Mouse (Mus musculus) CH12.LX (cell line): ENCODE results near the gene Pxn. TPM values are rescaled to one million over a fixed set of nuclear protein-coding genes. Genes with fewer than 3 reads are reported as not detected.

Experiments used
- DNase-seq: peaks from one replicate; pipeline ENCODE4 v3.0.0-alpha.2; 2013; ENCODE audit errors: extremely low read depth
- H3K27ac ChIP-seq: 2 replicates; pipeline ENCODE4 v1.5.1; 2012; ENCODE audit warnings: low read depth, mild to moderate bottlenecking, control low read depth, moderate library complexity; ENCODE audit not compliant: insufficient read depth
- H3K27me3 ChIP-seq: replicated peaks from 2 replicates; pipeline ENCODE3; 2012; ENCODE audit warnings: inconsistent platforms
- H3K36me3 ChIP-seq, 2 experiments: replicated peaks in 1 of 2; 2 replicates each; pipeline versions ENCODE3 to v1.6.1; 2012; ENCODE audit warnings: inconsistent platforms in 1 of 2, low read length in 1 of 2, mild to moderate bottlenecking in 1 of 2, mixed read lengths in 1 of 2, moderate library complexity in 1 of 2; ENCODE audit not compliant: control insufficient read depth in 1 of 2, insufficient read depth in 1 of 2
- H3K4me1 ChIP-seq, 2 experiments: 2 replicates each; pipeline ENCODE4 v1.6.1; 2012; ENCODE audit warnings: inconsistent platforms in 1 of 2, moderate library complexity in 1 of 2; ENCODE audit not compliant: insufficient read depth in 2 of 2, control insufficient read depth in 1 of 2
- H3K4me2 ChIP-seq: 2 replicates; pipeline ENCODE4 v1.6.1; 2012; ENCODE audit warnings: low read depth, mild to moderate bottlenecking, control low read depth; ENCODE audit not compliant: poor library complexity, insufficient read depth, severe bottlenecking
- H3K4me3 ChIP-seq, 3 experiments: fragments of 150-350 bp in 1 of 3; sonication (generic) in 1 of 3; replicated peaks in 1 of 3; 2 replicates each; pipeline versions ENCODE3 to v1.5.1; 2011 to 2012; ENCODE audit warnings: low read depth in 2 of 3, low read length in 2 of 3, mild to moderate bottlenecking in 2 of 3, moderate library complexity in 2 of 3, control low read depth in 1 of 3, improper control_type of control experiment in 1 of 3, inconsistent platforms in 1 of 3, mixed read lengths in 1 of 3; ENCODE audit not compliant: poor library complexity in 1 of 3
- H3K79me2 ChIP-seq: replicated peaks from 2 replicates; pipeline ENCODE4 v1.6.1; 2012; ENCODE audit warnings: mild to moderate bottlenecking, moderate library complexity; ENCODE audit not compliant: control insufficient read depth, poor library complexity, insufficient read depth, severe bottlenecking; ENCODE audit errors: extremely low read depth
- H3K9ac ChIP-seq: 2 replicates; pipeline ENCODE4 v1.6.1; 2012; ENCODE audit warnings: low read depth, mild to moderate bottlenecking, control low read depth, moderate library complexity; ENCODE audit not compliant: insufficient read depth
- H3K9me3 ChIP-seq: replicated peaks from 2 replicates; pipeline ENCODE3; 2012; ENCODE audit warnings: low read length, inconsistent platforms, mixed read lengths
- BHLHE40 ChIP-seq: IDR thresholded peaks from 2 replicates; pipeline ENCODE4 v1.6.1; 2011; ENCODE audit warnings: mild to moderate bottlenecking, low read depth, low read length, improper control_type of control experiment
- CTCF ChIP-seq, 2 experiments: IDR thresholded peaks in 1 of 2; conservative IDR thresholded peaks in 1 of 2; 2 replicates each; pipeline ENCODE4 v1.5.1; 2011 to 2012; ENCODE audit warnings: low read depth in 2 of 2, low read length in 2 of 2, improper control_type of control experiment in 1 of 2, inconsistent platforms in 1 of 2, mild to moderate bottlenecking in 1 of 2, moderate library complexity in 1 of 2
- E2F4 ChIP-seq: IDR thresholded peaks from 2 replicates; pipeline ENCODE4 v1.6.1; 2011; ENCODE audit warnings: low read depth, low read length, improper control_type of control experiment; ENCODE audit not compliant: insufficient replicate concordance
- ELF1 ChIP-seq: IDR thresholded peaks from 2 replicates; pipeline ENCODE4 v1.6.1; 2014; ENCODE audit warnings: low read depth, mild to moderate bottlenecking, inconsistent platforms, low read length, improper control_type of control experiment
- EP300 ChIP-seq: IDR thresholded peaks from 2 replicates; pipeline ENCODE4 v1.6.1; 2011; ENCODE audit warnings: low read length, improper control_type of control experiment
- GABPA ChIP-seq: IDR thresholded peaks from 2 replicates; pipeline ENCODE4 v1.6.1; 2012; ENCODE audit warnings: low read depth, low read length, improper control_type of control experiment, inconsistent platforms; ENCODE audit not compliant: insufficient replicate concordance
- HCFC1 ChIP-seq: IDR thresholded peaks from 2 replicates; pipeline ENCODE4 v1.6.1; 2012; ENCODE audit warnings: low read depth, mild to moderate bottlenecking, inconsistent platforms, low read length, improper control_type of control experiment
- IRF4 ChIP-seq: IDR thresholded peaks from 2 replicates; pipeline ENCODE4 v1.6.1; 2014; ENCODE audit warnings: low read depth, mild to moderate bottlenecking, inconsistent platforms, low read length, improper control_type of control experiment
- JUN ChIP-seq: IDR thresholded peaks from 2 replicates; pipeline ENCODE4 v1.6.1; 2011; ENCODE audit warnings: low read depth, mild to moderate bottlenecking, low read length, improper control_type of control experiment, moderate library complexity; ENCODE audit not compliant: insufficient read depth
- JUND ChIP-seq: conservative IDR thresholded peaks from 2 replicates; pipeline ENCODE4 v1.6.1; 2011; ENCODE audit warnings: low read depth, low read length, improper control_type of control experiment
- KAT2A ChIP-seq: IDR thresholded peaks from 2 replicates; pipeline ENCODE4 v1.6.1; 2012; ENCODE audit warnings: low read length, improper control_type of control experiment, inconsistent platforms; ENCODE audit not compliant: insufficient replicate concordance
- MAX ChIP-seq: IDR thresholded peaks from 2 replicates; pipeline ENCODE4 v1.6.1; 2011; ENCODE audit warnings: low read length, improper control_type of control experiment
- MYC ChIP-seq: IDR thresholded peaks from 2 replicates; pipeline ENCODE4 v1.6.1; 2011; ENCODE audit warnings: low read depth, mild to moderate bottlenecking, improper control_type of control experiment, low read length
- PAX5 ChIP-seq: IDR thresholded peaks from 2 replicates; pipeline ENCODE4 v1.6.1; 2012; ENCODE audit warnings: low read length, inconsistent platforms, mixed read lengths
- POLR2A ChIP-seq: IDR thresholded peaks from 2 replicates; pipeline ENCODE4 v1.6.1; 2011; ENCODE audit warnings: low read depth, mild to moderate bottlenecking, improper control_type of control experiment, low read length
- RAD21 ChIP-seq: IDR thresholded peaks from 2 replicates; pipeline ENCODE4 v1.6.1; 2011; ENCODE audit warnings: low read depth, mild to moderate bottlenecking, low read length, improper control_type of control experiment, moderate library complexity
- RCOR1 ChIP-seq: conservative IDR thresholded peaks from 2 replicates; pipeline ENCODE4 v1.6.1; 2012; ENCODE audit warnings: low read depth, mild to moderate bottlenecking, inconsistent platforms, low read length, improper control_type of control experiment
- SIN3A ChIP-seq: IDR thresholded peaks from 2 replicates; pipeline ENCODE4 v1.6.1; 2012; ENCODE audit warnings: low read length, improper control_type of control experiment, inconsistent platforms
- TBP ChIP-seq: conservative IDR thresholded peaks from 2 replicates; pipeline ENCODE4 v1.6.1; 2011; ENCODE audit warnings: low read depth, low read length, improper control_type of control experiment
- TCF12 ChIP-seq: IDR thresholded peaks from 2 replicates; pipeline ENCODE4 v1.6.1; 2014; ENCODE audit warnings: low read depth, mild to moderate bottlenecking, inconsistent platforms, low read length, improper control_type of control experiment
- USF2 ChIP-seq: conservative IDR thresholded peaks from 2 replicates; pipeline ENCODE4 v1.6.1; 2011; ENCODE audit warnings: low read depth, low read length, improper control_type of control experiment
- ZMIZ1 ChIP-seq: IDR thresholded peaks from 2 replicates; pipeline ENCODE4 v1.6.1; 2012; ENCODE audit warnings: low read depth, mild to moderate bottlenecking, inconsistent platforms, low read length, improper control_type of control experiment
- dilution Hi-C: fragments of 300-500 bp; cut with MboI; formaldehyde crosslinking; loops from 2 replicates; pipeline ENCODE4 v1.14.3; 2020; ENCODE audit warnings: low sequenced_read_pairs; ENCODE audit not compliant: extremely low pct_unique_long_range_greater_than_20kb, extremely low pct_ligation_motif_present
- in situ Hi-C: fragments of 300-500 bp; cut with MboI; formaldehyde crosslinking; loops from 3 replicates; pipeline ENCODE4 v1.14.3; 2019; ENCODE audit warnings: low sequenced_read_pairs, low pct_ligation_motif_present, low pct_unique_long_range_greater_than_20kb, mixed read lengths
- polyA plus RNA-seq: library from polyadenylated mRNA; unstranded; fragments of >175 nt; gene quantifications from 2 replicates; pipeline ENCODE4 v1.2.1, GENCODE M21; 2012; ENCODE audit warnings: low read depth; ENCODE audit not compliant: insufficient read length
- total RNA-seq, 2 experiments: library from RNA; depleted of rRNA; stranded (reverse); fragments of 300-350 nt in 1 of 2; fragments of >200 nt in 1 of 2; gene quantifications; 2 replicates each; pipeline ENCODE4 v1.2.3; 2012 to 2014

Gene Pxn
- total and polyA plus RNA-seq, 3 experiments, result 17.0 to 43.4 (median 21.1) TPM

DNA sequence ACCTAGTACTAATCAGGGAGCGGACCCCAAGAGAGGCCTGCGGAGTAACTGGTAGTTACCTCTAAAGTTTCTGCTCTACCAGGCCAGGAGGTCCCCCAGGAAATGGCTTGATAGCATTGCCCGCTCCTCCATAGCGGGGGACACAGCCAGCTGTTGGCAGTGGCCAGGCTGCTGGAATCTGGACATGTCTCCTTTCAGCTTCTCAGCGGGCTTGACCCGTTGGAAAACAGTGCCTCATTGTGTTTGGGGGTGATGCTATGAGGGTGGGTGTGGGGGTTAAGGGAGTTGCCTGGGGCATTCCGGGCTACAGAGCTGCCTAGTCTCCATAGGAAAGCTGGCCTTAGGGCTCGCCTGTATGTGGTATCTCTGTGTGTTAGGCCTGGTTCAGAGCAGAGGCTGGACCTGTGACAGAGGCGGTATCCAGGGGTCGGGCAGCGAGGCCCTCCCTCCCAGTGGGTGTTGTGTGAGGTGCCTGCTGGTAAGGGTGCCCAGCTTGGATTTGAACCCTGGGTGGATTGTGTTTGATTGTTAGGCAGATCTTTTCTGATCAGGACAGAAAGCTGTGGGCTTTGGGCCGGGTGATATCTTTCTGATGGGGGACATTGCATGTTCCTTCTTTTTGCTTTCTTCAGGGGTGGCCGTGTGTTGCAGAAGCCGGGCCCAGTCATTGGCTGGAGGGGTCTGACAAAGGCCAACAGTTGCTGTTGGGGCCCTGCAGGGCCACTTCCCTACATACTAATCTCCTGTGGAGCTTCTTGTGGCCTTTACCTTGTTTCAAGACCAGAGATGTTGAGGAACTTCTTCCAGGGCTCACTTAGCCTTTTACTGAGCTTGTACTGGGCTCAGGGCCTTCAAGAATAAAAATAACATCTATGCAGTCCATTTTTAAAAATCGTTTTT is 3.6 kb downstream of the Pxn start:
- no peak for DNase-seq
- H3K4me2 ChIP-seq, result no peak overlapping the region
- H3K27ac ChIP-seq, result no peak overlapping the region
- no peak overlapping the region for H3K9ac ChIP-seq
- H3K9me3 ChIP-seq, result no peaks in the 10 kb centered on the region
- H3K4me3 ChIP-seq, result no peak overlapping the region
- H3K36me3 ChIP-seq, result peaks cover 2 to 28% of the 10 kb centered on the region in 2 experiments
- H3K4me1 ChIP-seq, result peaks cover 27 to 49% of the 10 kb centered on the region in 2 experiments
- peaks cover 4% of the 10 kb centered on the region for H3K27me3 ChIP-seq
- TF ChIP-seq SIN3A (no peak), EP300 (no peak), GABPA (no peak), TBP (no peak), BHLHE40 (no peak), CTCF (conservative IDR thresholded peaks at IDR 0.05 in 1 of 2, IDR thresholded peaks at IDR 0.05 in 1 of 2; ENCODE audit: low read depth in 2 of 2, low read length in 2 of 2) (no peak), JUND (no peak), TCF12 (no peak), JUN (no peak), ELF1 (no peak), RCOR1 (no peak), KAT2A (no peak)
- dilution Hi-C loops, result no loop called here
- no peaks in the 10 kb centered on the region; the same call in 1 of the 2 replicates for H3K79me2 ChIP-seq
- in situ Hi-C loops, result no loop called here

DNA sequence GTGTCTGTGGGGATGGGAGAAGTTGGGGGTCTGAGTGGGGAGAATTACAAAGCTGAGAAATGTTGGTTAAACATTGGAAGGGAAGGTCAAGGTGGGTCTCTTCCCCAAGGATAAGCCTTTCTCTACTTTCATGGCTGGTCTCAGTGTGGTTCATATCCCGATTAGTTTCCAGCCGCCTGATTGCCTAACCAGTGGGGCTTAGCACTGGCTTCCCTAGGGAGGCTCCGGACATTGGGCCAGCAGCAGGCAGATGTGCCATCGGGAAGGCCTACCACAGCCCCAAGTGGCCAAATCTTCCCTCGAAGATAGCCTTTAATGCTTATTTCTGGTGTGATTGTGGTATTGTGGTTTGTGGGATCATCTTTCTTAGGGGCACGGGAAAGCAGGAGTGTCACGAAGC is 5.9 kb downstream of the Pxn start:
- Histone ChIP-seq H3K27me3 (no peaks in the 10 kb centered on the region), H3K4me3 (no peak overlapping the region), H3K27ac (no peak overlapping the region), H3K4me1 (peaks cover 29 to 64% of the 10 kb centered on the region in 2 experiments), H3K4me2 (no peak overlapping the region), H3K79me2 (no peaks in the 10 kb centered on the region; the same call in 1 of the 2 replicates), H3K9ac (no peak overlapping the region), H3K36me3 (peaks cover 2 to 29% of the 10 kb centered on the region in 2 experiments)
- in situ Hi-C loops, result no loop called here
- dilution Hi-C loops, result no loop called here
- no peak for TF ChIP-seq JUN
- TF ChIP-seq USF2, result no peak
- TF ChIP-seq HCFC1, result no peak
- TF ChIP-seq PAX5, result no peak
- TF ChIP-seq MAX, result no peak
- no peak for TF ChIP-seq RAD21
- no peak for TF ChIP-seq ZMIZ1
- no peak for TF ChIP-seq E2F4
- no peak for TF ChIP-seq POLR2A
- TF ChIP-seq MYC, result no peak
- TF ChIP-seq GABPA, result no peak
- TF ChIP-seq IRF4, result no peak
- TF ChIP-seq TCF12, result no peak
- no peak for TF ChIP-seq RCOR1
- TF ChIP-seq, all 38 proteins: peak for 0
- H3K9me3 ChIP-seq, result no peaks in the 10 kb centered on the region
- no peak for DNase-seq
